Comparison of ENCODE assay signal across 14 mouse cellular contexts in genomic region chr14:73347302-73347701, GRCm38 (mm10). TPM values are rescaled to one million over a fixed set of nuclear protein-coding genes. Genes with fewer than 3 reads are reported as not detected.
A peak's percentile ranks its signal among the peaks of the same experiment; 100 is the strongest.
DNase-seq lines count a peak whose midpoint lies in the region; ATAC-seq and TF ChIP-seq lines count a peak whose summit lies in the region.
"Had no signal": no experiment of that assay in that cellular context is flagged by ENCODE, and none has a peak within 500 bp of the region (broad histone marks: within the 10 kb centered on the region; RNA-seq: fewer than 3 reads in every experiment).

No protein-coding gene starts in this region.

- WGBS in spleen, adult 2 months, result 53% methylated on average over 9 of the region's 9 CpGs
- WGBS in liver, embryonic 11.5 days, result 56% methylated on average over 9 of the region's 9 CpGs
- WGBS in cerebellum, adult 2 months, result 86% methylated on average over 9 of the region's 9 CpGs
- WGBS in forebrain, embryonic 10.5 days, result 93% methylated on average over 9 of the region's 9 CpGs

- H3K4me1 ChIP-seq in spleen, adult 2 months (ENCODE audit: control insufficient read depth, insufficient read depth, insufficient read length), result peaks cover 2% of the 10 kb centered on the region; the same call in 1 of the 2 replicates
- no peaks in the 10 kb centered on the region for H3K4me1 ChIP-seq in liver, embryonic 11.5 days (replicated peaks; ENCODE audit: control insufficient read depth, insufficient read depth, low read length)
- no peaks in the 10 kb centered on the region for H3K4me1 ChIP-seq in cerebellum, adult 2 months (ENCODE audit: control insufficient read depth, insufficient read depth, low read length)
- H3K4me1 ChIP-seq in forebrain, embryonic 10.5 days, result peaks cover 5% of the 10 kb centered on the region
- H3K4me1 ChIP-seq: forebrain, embryonic 12.5 days; midbrain, embryonic 15.5 days had no signal

- 0 out of 2 replicates have a peak, but pooled peaks have one; percentile 57 for ATAC-seq in liver, embryonic 11.5 days (replicated peaks; ENCODE audit: low FRiP score)
- ATAC-seq: midbrain, embryonic 15.5 days had no signal

- H3K4me2 ChIP-seq in liver, embryonic 11.5 days, result no peak overlapping the region
- H3K4me2 ChIP-seq: forebrain, embryonic 12.5 days; midbrain, embryonic 15.5 days had no signal

- H3K36me3 ChIP-seq in spleen, adult 2 months (ENCODE audit: control insufficient read depth, insufficient read depth, low read length), result no peaks in the 10 kb centered on the region
- H3K36me3 ChIP-seq in liver, embryonic 11.5 days (ENCODE audit: control insufficient read depth, insufficient read depth, low read length), result no peaks in the 10 kb centered on the region
- H3K36me3 ChIP-seq in forebrain, embryonic 10.5 days (replicated peaks), result no peaks in the 10 kb centered on the region
- H3K36me3 ChIP-seq: embryonic facial prominence, embryonic 10.5 days; forebrain, embryonic 12.5 days; limb, embryonic 10.5 days; midbrain, embryonic 15.5 days had no signal

- no peaks in the 10 kb centered on the region for H3K27me3 ChIP-seq in spleen, adult 2 months (ENCODE audit: control insufficient read depth, insufficient read depth, low read length)
- no peaks in the 10 kb centered on the region for H3K27me3 ChIP-seq in liver, embryonic 11.5 days (replicated peaks; ENCODE audit: control insufficient read depth, insufficient read depth, low read length)
- no peaks in the 10 kb centered on the region for H3K27me3 ChIP-seq in cerebellum, adult 2 months (ENCODE audit: control insufficient read depth, insufficient read depth, low read length)
- no peaks in the 10 kb centered on the region for H3K27me3 ChIP-seq in forebrain, embryonic 10.5 days (ENCODE audit: poor library complexity, severe bottlenecking)
- H3K27me3 ChIP-seq: forebrain, embryonic 12.5 days; midbrain, embryonic 15.5 days had no signal

- no peak for TF ChIP-seq POLR2A in spleen, adult 2 months (IDR thresholded peaks at IDR 0.05; ENCODE audit: low read depth, low read length)
- TF ChIP-seq POLR2A in cerebellum, adult 2 months (IDR thresholded peaks at IDR 0.05; ENCODE audit: borderline replicate concordance, insufficient read depth, low read length), result no peak

- intact Hi-C loops in heart, postnatal 25 days (cut with DNase I), result loop anchor here (5.0 kb wide), 1 partner anchor 35 kb away; no protein-coding TSS in a partner anchor

- 0 out of 2 replicates have a peak overlapping the region, but pooled peaks have one; percentile 10 for H3K27ac ChIP-seq in spleen, adult 2 months (ENCODE audit: insufficient read depth, low read length)
- H3K27ac ChIP-seq in liver, embryonic 11.5 days (ENCODE audit: low read depth, low read length), result no peak overlapping the region
- H3K27ac ChIP-seq in cerebellum, adult 2 months (ENCODE audit: insufficient read depth, low read length), result no peak overlapping the region
- H3K27ac ChIP-seq in forebrain, embryonic 10.5 days, result no peak overlapping the region
- H3K27ac ChIP-seq: embryonic facial prominence, embryonic 10.5 days; forebrain, embryonic 12.5 days; limb, embryonic 10.5 days; midbrain, embryonic 15.5 days had no signal

- no peak for TF ChIP-seq CTCF in spleen, adult 2 months (IDR thresholded peaks at IDR 0.05; ENCODE audit: extremely low read depth, insufficient read depth, insufficient read length, insufficient replicate concordance)
- no peak for TF ChIP-seq CTCF in cerebellum, adult 2 months (IDR thresholded peaks at IDR 0.05; ENCODE audit: borderline replicate concordance, insufficient read depth, low read depth, low read length)

- no peak overlapping the region for H3K4me3 ChIP-seq in spleen, adult 2 months (ENCODE audit: extremely low read depth, insufficient read depth, insufficient read length)
- H3K4me3 ChIP-seq in liver, embryonic 11.5 days (ENCODE audit: low read depth, low read length), result no peak overlapping the region
- H3K4me3 ChIP-seq in cerebellum, adult 2 months (replicated peaks; ENCODE audit: insufficient read depth, low read depth, low read length), result no peak overlapping the region
- no peak overlapping the region for H3K4me3 ChIP-seq in forebrain, embryonic 10.5 days
- H3K4me3 ChIP-seq: embryonic facial prominence, embryonic 10.5 days; forebrain, embryonic 12.5 days; limb, embryonic 10.5 days; midbrain, embryonic 15.5 days had no signal

- H3K9ac ChIP-seq in liver, embryonic 11.5 days (ENCODE audit: low read depth, low read length), result no peak overlapping the region
- H3K9ac ChIP-seq: forebrain, embryonic 12.5 days; midbrain, embryonic 15.5 days had no signal

- no peaks in the 10 kb centered on the region for H3K9me3 ChIP-seq in liver, embryonic 11.5 days (ENCODE audit: control insufficient read depth, low read length)
- no peaks in the 10 kb centered on the region for H3K9me3 ChIP-seq in forebrain, embryonic 10.5 days
- H3K9me3 ChIP-seq: embryonic facial prominence, embryonic 10.5 days; forebrain, embryonic 12.5 days; limb, embryonic 10.5 days; midbrain, embryonic 15.5 days had no signal

- DNase-seq in heart, adult 8-10 months (ENCODE audit: low spot score), result peak; percentile 31
- DNase-seq in heart, postnatal 25 days (ENCODE audit: low spot score), result no peak
- DNase-seq in spleen, adult 2 months (ENCODE audit: low read depth in 1 of 2, low spot score in 2 of 2), result no peak
- DNase-seq in spleen, postnatal 14 days (ENCODE audit: low spot score in 2 of 2), result no peak
- no peak for DNase-seq in liver, embryonic 11.5 days (ENCODE audit: low spot score)
- DNase-seq in cerebellum, adult 2 months, result no peak
- DNase-seq in forebrain, embryonic 10.5 days (ENCODE audit: extremely low spot score, low spot score), result no peak
- no peak for DNase-seq in cerebellum, adult 18-20 months
- DNase-seq: gastrocnemius, postnatal 14 days; layer of hippocampus, adult 9-11 months had no signal

RNA-seq across cellular contexts. Expression of gene Rb1, which starts 21.7 kb away (rescaled TPM):
- total RNA-seq in heart, adult 8-10 months (2022), result 10 to 100 TPM; 18.1 to 19.5 (median 18.5) TPM
- 10 to 100 TPM; 16.4 to 18.7 TPM for total RNA-seq in heart, postnatal 25 days (2021)
- polyA plus RNA-seq in spleen, adult 2 months (2012; rRNA removed), result 4.5 and 5.2 TPM in 2 replicates
- polyA plus RNA-seq in liver, embryonic 11.5 days (2014; fragmentation: Nextera tagmentation; extraction: Ambion mirVana), result 22.3 and 25.1 TPM in 2 replicates
- polyA plus RNA-seq in cerebellum, adult 2 months (2012; rRNA removed), result 21.2 and 22.4 TPM in 2 replicates
- polyA plus RNA-seq in forebrain, embryonic 10.5 days (2016; fragmentation: Nextera tagmentation; extraction: Ambion mirVana), result 21.3 and 27.7 TPM in 2 replicates

RNA-seq across cellular contexts. Expression of gene Itm2b, which starts 37.8 kb away (rescaled TPM):
- 100 to 1,000 TPM; 747 to 855 (median 798) TPM for total RNA-seq in heart, adult 8-10 months (2022)
- 100 to 1,000 TPM; 627 to 640 TPM for total RNA-seq in heart, postnatal 25 days (2021)
- polyA plus RNA-seq in spleen, adult 2 months (2012; rRNA removed), result 567 and 602 TPM in 2 replicates
- polyA plus RNA-seq in liver, embryonic 11.5 days (2014; fragmentation: Nextera tagmentation; extraction: Ambion mirVana), result 516 and 518 TPM in 2 replicates
- 1,793 and 1,993 TPM in 2 replicates for polyA plus RNA-seq in cerebellum, adult 2 months (2012; rRNA removed)
- 192 and 209 TPM in 2 replicates for polyA plus RNA-seq in forebrain, embryonic 10.5 days (2016; fragmentation: Nextera tagmentation; extraction: Ambion mirVana)
